Mouse (Mus musculus): Measurements from ENCODE around the gene Pfdn6. TPM values are rescaled to one million over a fixed set of nuclear protein-coding genes. Genes with fewer than 3 reads are reported as not detected.
A peak's percentile ranks its signal among the peaks of the same experiment; 100 is the strongest.

The Pfdn6 gene
- total and polyA plus RNA-seq, 3 experiments = 75.3 to 373 (median 141) TPM

DNA sequence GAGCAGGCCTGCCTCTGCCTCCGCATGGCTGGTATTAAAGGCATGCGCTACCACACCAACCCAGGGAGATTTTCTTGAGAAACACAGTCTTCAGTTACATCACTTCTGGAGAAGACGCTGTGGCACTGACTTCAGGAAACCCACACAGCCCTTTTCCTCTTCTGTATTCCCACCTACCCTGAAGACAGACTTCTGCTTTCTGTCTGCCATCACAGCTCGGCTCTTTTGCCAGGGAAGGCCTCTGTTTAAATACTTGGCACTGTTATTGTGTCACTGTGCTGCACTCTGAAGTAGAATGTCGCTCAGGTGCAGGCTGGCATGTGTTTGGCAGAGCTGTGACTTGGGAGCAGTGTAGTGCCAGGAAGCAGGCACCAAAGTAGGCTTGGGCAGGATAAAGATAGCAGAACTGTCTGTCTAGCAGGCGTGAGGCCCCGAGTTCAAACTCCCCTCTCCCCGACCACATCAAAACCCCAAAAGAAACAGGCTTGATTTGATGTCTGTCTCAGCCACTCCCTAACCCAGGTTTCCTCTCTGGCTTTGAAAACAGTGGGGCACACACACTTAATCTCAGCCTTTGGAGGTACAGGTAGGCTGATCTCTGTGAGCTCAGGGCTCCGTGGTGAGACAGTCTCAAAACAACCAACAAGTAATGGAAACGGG is 7.4 kb upstream of the Pfdn6 start:
- TF ChIP-seq POLR2AphosphoS5 (IDR thresholded peaks at IDR 0.05; ENCODE audit: insufficient replicate concordance, low read depth, low read length) (no peak), GATA2 (IDR thresholded peaks at IDR 0.05; ENCODE audit: borderline replicate concordance, low read depth, low read length) (no peak), GATA1 (IDR thresholded peaks at IDR 0.05; ENCODE audit: borderline replicate concordance, low read length) (no peak), TAL1 (conservative IDR thresholded peaks at IDR 0.05; ENCODE audit: low read depth, low read length) (no peak), CTCF (IDR thresholded peaks at IDR 0.05; ENCODE audit: low read depth, low read length) (no peak)
- ATAC-seq (ENCODE audit: extremely low read depth, insufficient number of reproducible peaks, low FRiP score, poor library complexity, severe bottlenecking) = no peak
- Histone ChIP-seq H3K9me3 (replicated peaks) (no peaks in the 10 kb centered on the region), H3K27me3 (ENCODE audit: insufficient read depth, low read length) (no peaks in the 10 kb centered on the region), H3K4me1 (ENCODE audit: insufficient read depth, low read depth, low read length) (peaks cover 71% of the 10 kb centered on the region), H3K36me3 (replicated peaks) (peaks cover 97% of the 10 kb centered on the region), H3K4me3 (ENCODE audit: low read depth, low read length) (no peak overlapping the region)
- DNase-seq (ENCODE audit: low spot score) = no peak

- H3K4me3 ChIP-seq (ENCODE audit: low read depth, low read length) = no peak overlapping the region
- ATAC-seq (ENCODE audit: extremely low read depth, insufficient number of reproducible peaks, low FRiP score, poor library complexity, severe bottlenecking) = no peak
- H3K27me3 ChIP-seq (ENCODE audit: insufficient read depth, low read length) = no peaks in the 10 kb centered on the region
- TF ChIP-seq GATA1 (IDR thresholded peaks at IDR 0.05; ENCODE audit: borderline replicate concordance, low read length) = no peak
- TF ChIP-seq TAL1 (conservative IDR thresholded peaks at IDR 0.05; ENCODE audit: low read depth, low read length) = no peak
- TF ChIP-seq GATA2 (IDR thresholded peaks at IDR 0.05; ENCODE audit: borderline replicate concordance, low read depth, low read length) = no peak
- no peak for TF ChIP-seq POLR2AphosphoS5 (IDR thresholded peaks at IDR 0.05; ENCODE audit: insufficient replicate concordance, low read depth, low read length)
- H3K9me3 ChIP-seq (replicated peaks) = no peaks in the 10 kb centered on the region
- no peak for DNase-seq (ENCODE audit: low spot score)
- peaks cover 59% of the 10 kb centered on the region for H3K4me1 ChIP-seq (ENCODE audit: insufficient read depth, low read depth, low read length)
- peaks cover 80% of the 10 kb centered on the region for H3K36me3 ChIP-seq (replicated peaks)
Measured at GRCm38 (mm10) chr17:33943454-33943853, 3.3 kb upstream of the Pfdn6 start.

GRCm38 (mm10) chr17:33941381-33941780 is 1.2 kb upstream of the Pfdn6 start:
- peaks cover 80% of the 10 kb centered on the region for H3K36me3 ChIP-seq (replicated peaks)
- H3K4me1 ChIP-seq (ENCODE audit: insufficient read depth, low read depth, low read length) = peaks cover 62% of the 10 kb centered on the region
- no peak for DNase-seq (ENCODE audit: low spot score)
- ATAC-seq (ENCODE audit: extremely low read depth, insufficient number of reproducible peaks, low FRiP score, poor library complexity, severe bottlenecking) = no peak
- no peaks in the 10 kb centered on the region for H3K9me3 ChIP-seq (replicated peaks)
- H3K27me3 ChIP-seq (ENCODE audit: insufficient read depth, low read length) = no peaks in the 10 kb centered on the region
- TF ChIP-seq CTCF (IDR thresholded peaks at IDR 0.05; ENCODE audit: low read depth, low read length) (no peak), GATA1 (IDR thresholded peaks at IDR 0.05; ENCODE audit: borderline replicate concordance, low read length) (no peak), GATA2 (IDR thresholded peaks at IDR 0.05; ENCODE audit: borderline replicate concordance, low read depth, low read length) (no peak), POLR2AphosphoS5 (IDR thresholded peaks at IDR 0.05; ENCODE audit: insufficient replicate concordance, low read depth, low read length) (no peak), TAL1 (conservative IDR thresholded peaks at IDR 0.05; ENCODE audit: low read depth, low read length) (no peak)
- H3K4me3 ChIP-seq (ENCODE audit: low read depth, low read length) = peak overlapping the region; percentile 90

GRCm38 (mm10) chr17:33940981-33941380 is 838 bp upstream of the Pfdn6 start:
- no peaks in the 10 kb centered on the region for H3K9me3 ChIP-seq (replicated peaks)
- peak overlapping the region; percentile 90 for H3K4me3 ChIP-seq (ENCODE audit: low read depth, low read length)
- ATAC-seq (ENCODE audit: extremely low read depth, insufficient number of reproducible peaks, low FRiP score, poor library complexity, severe bottlenecking) (no peak), DNase-seq (ENCODE audit: low spot score) (peak; percentile 44)
- TF ChIP-seq POLR2AphosphoS5 (IDR thresholded peaks at IDR 0.05; ENCODE audit: insufficient replicate concordance, low read depth, low read length) = no peak
- no peak for TF ChIP-seq GATA1 (IDR thresholded peaks at IDR 0.05; ENCODE audit: borderline replicate concordance, low read length)
- no peak for TF ChIP-seq CTCF (IDR thresholded peaks at IDR 0.05; ENCODE audit: low read depth, low read length)
- TF ChIP-seq TAL1 (conservative IDR thresholded peaks at IDR 0.05; ENCODE audit: low read depth, low read length) = no peak
- no peak for TF ChIP-seq GATA2 (IDR thresholded peaks at IDR 0.05; ENCODE audit: borderline replicate concordance, low read depth, low read length)
- peaks cover 78% of the 10 kb centered on the region for H3K36me3 ChIP-seq (replicated peaks)
- no peaks in the 10 kb centered on the region for H3K27me3 ChIP-seq (ENCODE audit: insufficient read depth, low read length)
- H3K4me1 ChIP-seq (ENCODE audit: insufficient read depth, low read depth, low read length) = peaks cover 62% of the 10 kb centered on the region

DNA sequence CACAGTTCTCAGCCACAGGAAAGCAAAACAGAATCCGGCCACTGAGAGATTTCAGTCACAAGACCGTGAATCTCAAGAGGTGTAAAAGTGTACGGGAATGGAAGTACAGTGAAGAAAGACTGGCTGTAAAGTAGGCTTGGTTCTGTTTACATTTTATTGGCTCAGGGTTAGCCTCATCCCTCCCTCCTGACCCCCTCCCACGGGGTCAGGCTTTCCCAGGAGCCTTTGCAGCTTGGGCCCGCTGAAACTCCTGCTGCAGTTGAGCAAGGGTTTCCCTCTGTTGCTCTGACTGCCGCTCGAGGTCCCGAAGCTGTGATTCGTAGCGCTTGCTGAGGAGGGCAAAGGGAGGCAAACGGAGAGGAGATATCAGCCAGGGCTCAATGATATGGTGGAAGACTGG is 1.4 kb downstream of the Pfdn6 start:
- Histone ChIP-seq H3K9me3 (replicated peaks) (no peaks in the 10 kb centered on the region), H3K36me3 (replicated peaks) (peaks cover 79% of the 10 kb centered on the region)

DNA sequence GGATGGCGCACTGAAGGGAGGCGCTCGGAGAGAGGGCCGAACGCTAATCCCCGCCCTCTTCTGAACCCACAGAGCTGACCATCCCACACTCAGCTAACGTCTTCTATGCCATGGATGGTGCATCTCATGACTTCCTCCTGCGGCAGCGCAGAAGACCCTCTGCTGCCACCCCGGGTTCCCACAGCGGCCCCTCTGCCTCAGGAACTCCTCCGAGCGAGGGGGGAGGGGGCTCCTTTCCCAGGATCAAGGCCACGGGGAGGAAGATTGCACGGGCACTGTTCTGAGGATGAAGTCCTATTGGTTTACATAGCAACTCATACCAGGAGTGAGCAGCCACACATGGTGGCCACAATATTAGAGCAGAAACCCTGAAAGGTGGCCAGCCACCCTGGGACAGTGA is 3.1 kb downstream of the Pfdn6 start:
- DNase-seq (ENCODE audit: low spot score) (no peak), ATAC-seq (ENCODE audit: extremely low read depth, insufficient number of reproducible peaks, low FRiP score, poor library complexity, severe bottlenecking) (no peak)
- H3K4me3 ChIP-seq (ENCODE audit: low read depth, low read length) = no peak overlapping the region
- H3K4me1 ChIP-seq (ENCODE audit: insufficient read depth, low read depth, low read length) = peaks cover 66% of the 10 kb centered on the region
- H3K36me3 ChIP-seq (replicated peaks) = peaks cover 79% of the 10 kb centered on the region
- H3K9me3 ChIP-seq (replicated peaks) = no peaks in the 10 kb centered on the region
- no peak for TF ChIP-seq TAL1 (conservative IDR thresholded peaks at IDR 0.05; ENCODE audit: low read depth, low read length)
- TF ChIP-seq CTCF (IDR thresholded peaks at IDR 0.05; ENCODE audit: low read depth, low read length) = no peak
- no peak for TF ChIP-seq POLR2AphosphoS5 (IDR thresholded peaks at IDR 0.05; ENCODE audit: insufficient replicate concordance, low read depth, low read length)
- no peak for TF ChIP-seq GATA2 (IDR thresholded peaks at IDR 0.05; ENCODE audit: borderline replicate concordance, low read depth, low read length)
- no peak for TF ChIP-seq GATA1 (IDR thresholded peaks at IDR 0.05; ENCODE audit: borderline replicate concordance, low read length)
- no peaks in the 10 kb centered on the region for H3K27me3 ChIP-seq (ENCODE audit: insufficient read depth, low read length)

More for the DNA sequence above, 1.4 kb downstream of the Pfdn6 start:
- peaks cover 64% of the 10 kb centered on the region for H3K4me1 ChIP-seq (ENCODE audit: insufficient read depth, low read depth, low read length)
- ATAC-seq (ENCODE audit: extremely low read depth, insufficient number of reproducible peaks, low FRiP score, poor library complexity, severe bottlenecking) (no peak), DNase-seq (ENCODE audit: low spot score) (no peak)
- H3K4me3 ChIP-seq (ENCODE audit: low read depth, low read length) = peak overlapping the region; percentile 90; the same call in 1 of the 2 replicates
- no peaks in the 10 kb centered on the region for H3K27me3 ChIP-seq (ENCODE audit: insufficient read depth, low read length)
- no peak for TF ChIP-seq GATA2 (IDR thresholded peaks at IDR 0.05; ENCODE audit: borderline replicate concordance, low read depth, low read length)
- TF ChIP-seq CTCF (IDR thresholded peaks at IDR 0.05; ENCODE audit: low read depth, low read length) = no peak
- TF ChIP-seq POLR2AphosphoS5 (IDR thresholded peaks at IDR 0.05; ENCODE audit: insufficient replicate concordance, low read depth, low read length) = no peak
- TF ChIP-seq TAL1 (conservative IDR thresholded peaks at IDR 0.05; ENCODE audit: low read depth, low read length) = no peak
- no peak for TF ChIP-seq GATA1 (IDR thresholded peaks at IDR 0.05; ENCODE audit: borderline replicate concordance, low read length)
